Mouse (Mus musculus): Measurements from ENCODE around the gene Dnm3. TPM values are rescaled to one million over a fixed set of nuclear protein-coding genes. Genes with fewer than 3 reads are reported as not detected.

Gene Dnm3
- polyA plus RNA-seq, 1 experiment from 2014 or later = 67.6 TPM

DNA sequence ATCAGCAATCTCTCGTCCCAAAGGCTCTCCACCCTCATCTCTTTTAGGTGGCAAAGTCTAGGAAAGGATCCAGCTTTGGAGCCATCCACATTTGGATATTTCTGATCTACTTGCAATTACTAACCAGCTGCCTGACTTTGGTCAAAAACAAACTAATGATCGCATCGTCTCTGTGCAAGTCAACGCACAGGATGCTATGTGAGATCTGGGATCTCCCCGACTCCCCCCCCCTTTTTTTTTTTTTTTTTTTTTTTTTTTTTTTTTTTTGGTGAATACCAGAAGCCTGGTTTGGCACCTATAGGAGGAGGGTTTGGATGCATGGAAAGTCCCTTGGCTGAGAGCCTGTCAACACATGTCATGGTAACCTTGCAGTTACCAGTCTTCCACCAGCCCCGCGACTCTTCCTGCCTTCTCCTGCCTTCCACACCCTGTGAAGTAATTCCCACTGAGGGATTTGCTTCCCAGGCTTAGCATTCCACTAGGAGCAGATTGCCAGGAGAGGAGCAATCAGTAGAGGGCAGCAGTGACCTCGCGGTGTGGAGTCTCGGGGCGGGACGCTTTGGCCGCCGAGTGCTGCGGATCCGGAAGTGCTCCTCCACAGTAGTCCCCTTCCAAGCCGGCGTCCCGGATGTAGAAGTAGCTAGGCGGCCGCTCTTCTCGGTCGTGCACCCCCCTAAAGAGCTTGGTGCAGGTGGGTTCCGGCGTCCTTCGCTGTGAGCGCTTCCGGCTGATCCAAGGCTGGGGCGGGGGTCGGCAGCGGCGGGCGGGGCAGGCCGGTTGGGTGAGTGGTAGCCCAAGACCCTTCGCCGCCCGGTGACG lies 509.0 kb downstream of the Dnm3 start, which contains the start of gene Pigc:
Gene Pigc (plus strand): TSS at position 598 of the 819 bp plus-strand sequence.
- H3K4me3 ChIP-seq = peak within 1 kb of the TSS; percentile 81
- peak within 1 kb of the TSS; percentile 81 for H3K27ac ChIP-seq
- H3K4me2 ChIP-seq = peak within 1 kb of the TSS; percentile 67
- peak; percentile 100 for ATAC-seq (replicated peaks)
- peaks cover 17% of the 10 kb centered on the region for H3K4me1 ChIP-seq
- peak within 1 kb of the TSS; percentile 67 for H3K9ac ChIP-seq
- no peaks in the 10 kb centered on the region; the same call in 1 of the 2 replicates for H3K27me3 ChIP-seq (replicated peaks)
- no peaks in the 10 kb centered on the region for H3K9me3 ChIP-seq
- no peaks in the 10 kb centered on the region for H3K36me3 ChIP-seq (replicated peaks)
- WGBS = 4% methylated on average over 38 of the region's 38 CpGs

DNA sequence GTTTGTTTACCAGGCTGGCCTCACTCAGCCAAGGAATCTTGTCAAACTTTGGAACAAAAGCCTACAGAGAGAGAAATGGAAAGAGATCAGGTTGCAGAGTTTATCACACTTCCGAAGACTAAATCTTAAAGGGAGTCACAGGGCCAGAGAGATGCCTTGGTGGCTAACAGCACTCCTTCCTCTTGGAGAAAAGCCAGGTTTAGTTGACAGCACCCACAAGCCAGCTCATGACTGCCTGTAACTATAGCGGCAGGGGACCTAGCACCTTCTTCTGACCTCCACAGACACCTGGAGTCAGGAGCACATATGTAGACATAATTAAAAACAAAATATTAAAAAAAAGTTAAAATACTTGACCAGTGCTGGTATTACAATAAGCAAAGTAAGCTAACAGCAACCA lies 509.9 kb downstream of the Dnm3 start:
- H3K9ac ChIP-seq = no peak overlapping the region
- H3K9me3 ChIP-seq = no peaks in the 10 kb centered on the region
- H3K27ac ChIP-seq = no peak overlapping the region
- peaks cover 17% of the 10 kb centered on the region for H3K4me1 ChIP-seq
- H3K4me3 ChIP-seq = no peak overlapping the region
- no peak overlapping the region for H3K4me2 ChIP-seq
- ATAC-seq (replicated peaks) = no peak
- no peaks in the 10 kb centered on the region; the same call in 1 of the 2 replicates for H3K27me3 ChIP-seq (replicated peaks)
- H3K36me3 ChIP-seq (replicated peaks) = no peaks in the 10 kb centered on the region
- WGBS = 86% methylated on average over 2 of the region's 2 CpGs

DNA sequence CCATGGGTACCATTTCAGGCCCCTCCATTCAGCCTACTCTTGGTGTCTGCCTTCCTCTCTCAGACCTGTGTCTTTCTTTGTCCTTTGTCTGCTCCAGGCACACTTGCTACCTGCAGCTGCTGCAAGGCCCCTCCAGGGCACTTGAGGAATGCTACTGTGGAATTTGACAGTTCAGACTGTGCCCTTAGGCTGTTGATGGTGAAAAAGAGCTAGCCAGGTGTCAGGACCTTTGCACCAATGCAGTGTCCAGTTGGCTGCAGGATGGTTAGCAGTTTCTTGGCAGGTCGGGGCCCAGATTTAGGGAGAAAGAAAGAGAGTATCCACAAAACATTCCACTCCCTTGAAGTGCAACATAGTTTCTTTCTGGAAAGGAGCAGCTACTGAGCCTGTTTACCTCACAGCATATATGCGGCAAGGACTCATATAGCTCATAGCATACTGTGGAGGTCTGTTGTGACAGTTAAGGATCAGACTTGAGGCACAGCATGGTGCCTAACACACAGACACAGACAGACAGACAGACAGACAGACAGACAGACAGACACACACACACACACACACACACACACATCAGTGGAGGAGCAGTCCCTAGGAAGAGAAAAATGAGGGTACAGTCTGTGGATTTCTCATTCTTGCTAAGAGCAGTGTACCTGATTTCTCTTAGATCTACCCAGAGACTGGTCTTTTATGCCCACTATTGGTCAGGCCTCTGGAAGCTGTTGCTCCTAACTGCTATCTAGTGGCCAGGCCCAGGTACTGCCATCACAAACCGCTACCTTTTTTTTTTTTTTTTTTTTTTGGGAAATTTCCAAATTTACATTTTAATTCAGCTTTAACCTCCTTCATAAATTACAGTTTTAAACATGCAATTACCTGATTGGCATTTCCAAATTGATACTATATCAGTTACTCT lies 515.1 kb downstream of the Dnm3 start:
- no peaks in the 10 kb centered on the region for H3K4me1 ChIP-seq
- no peak overlapping the region for H3K4me3 ChIP-seq
- H3K27ac ChIP-seq = no peak overlapping the region
- no peak overlapping the region for H3K9ac ChIP-seq
- 61% methylated on average over 3 of the region's 3 CpGs for WGBS
- H3K4me2 ChIP-seq = no peak overlapping the region
- H3K27me3 ChIP-seq (replicated peaks) = no peaks in the 10 kb centered on the region; the same call in 1 of the 2 replicates
- no peaks in the 10 kb centered on the region for H3K36me3 ChIP-seq (replicated peaks)
- no peaks in the 10 kb centered on the region for H3K9me3 ChIP-seq
- peak; percentile 87 for ATAC-seq (replicated peaks)

DNA sequence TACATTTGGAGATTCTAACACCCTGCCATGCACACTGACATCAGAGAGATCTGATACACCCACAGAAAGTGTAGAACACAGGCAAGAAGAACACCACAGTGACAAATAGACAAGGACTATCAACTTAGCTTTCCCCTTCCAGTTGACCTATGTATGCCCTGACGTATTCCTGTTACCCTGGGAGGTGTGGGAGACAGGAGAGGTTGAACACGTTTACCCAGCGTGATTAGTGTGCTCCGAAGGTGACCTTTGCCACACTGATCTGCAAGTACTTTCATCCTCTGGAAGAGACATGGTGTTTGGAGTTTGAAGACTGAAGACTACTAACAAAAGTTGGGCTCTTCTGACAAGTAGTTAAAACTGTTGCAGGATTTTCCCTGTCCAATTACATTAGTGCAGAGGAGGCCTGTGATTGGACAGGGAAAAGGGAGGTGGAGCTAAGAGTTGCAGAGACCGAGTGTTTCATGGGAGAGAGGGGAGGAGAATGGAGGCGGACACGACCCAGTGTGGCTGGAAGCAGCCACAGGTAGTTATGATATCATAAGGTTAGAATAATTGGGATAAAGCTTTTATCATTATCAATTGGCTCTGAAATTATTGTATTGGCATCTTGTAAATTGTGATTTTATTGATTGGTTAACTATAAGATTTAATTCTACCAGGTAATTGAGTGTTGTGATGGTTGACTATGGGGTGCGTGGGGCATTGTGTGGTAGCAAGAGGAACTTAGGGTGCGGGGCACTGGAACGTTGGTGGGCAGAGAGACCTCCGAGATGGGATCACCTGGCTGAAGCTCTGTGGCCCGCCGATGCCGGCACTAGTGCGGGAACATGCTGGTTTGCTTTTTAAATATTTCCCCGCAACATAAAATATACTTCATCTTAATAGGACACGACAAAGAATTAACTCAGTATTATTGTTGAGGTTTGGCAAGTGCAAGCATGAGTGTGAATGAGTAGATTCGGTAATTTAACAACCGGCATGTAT lies 519.6 kb downstream of the Dnm3 start:
- Histone ChIP-seq H3K36me3 (replicated peaks) (no peaks in the 10 kb centered on the region), H3K27me3 (replicated peaks) (no peaks in the 10 kb centered on the region), H3K4me1 (no peaks in the 10 kb centered on the region), H3K27ac (no peak overlapping the region), H3K4me2 (no peak overlapping the region), H3K4me3 (no peak overlapping the region), H3K9me3 (no peaks in the 10 kb centered on the region), H3K9ac (no peak overlapping the region)
- no peak for ATAC-seq (replicated peaks)
- WGBS = 81% methylated on average over 19 of the region's 19 CpGs

DNA sequence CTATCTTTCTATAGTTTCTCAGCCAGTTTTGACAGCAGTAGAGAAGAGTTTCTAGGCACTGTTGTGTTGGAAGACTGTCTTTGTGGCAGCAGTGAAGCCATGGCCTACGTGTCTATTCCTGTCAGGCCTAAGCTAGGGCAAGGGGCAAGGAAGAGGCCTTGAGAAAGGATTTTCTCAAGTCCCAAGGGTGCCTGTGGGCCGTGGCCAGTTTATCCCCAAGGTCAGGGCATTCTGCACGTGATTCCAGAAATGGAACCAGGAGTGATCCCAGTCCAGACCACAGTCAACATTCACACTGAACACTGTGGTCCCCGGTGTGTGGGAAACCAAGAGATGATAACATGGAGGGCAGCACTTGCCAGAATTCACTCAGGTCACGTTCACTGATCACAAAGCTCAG lies 522.0 kb downstream of the Dnm3 start:
- H3K9me3 ChIP-seq = no peaks in the 10 kb centered on the region
- H3K27me3 ChIP-seq (replicated peaks) = no peaks in the 10 kb centered on the region
- H3K4me3 ChIP-seq = no peak overlapping the region
- H3K4me2 ChIP-seq = no peak overlapping the region
- H3K9ac ChIP-seq = no peak overlapping the region
- no peak overlapping the region for H3K27ac ChIP-seq
- ATAC-seq (replicated peaks) = no peak
- H3K4me1 ChIP-seq = no peaks in the 10 kb centered on the region
- WGBS = 74% methylated on average over 5 of the region's 5 CpGs
- no peaks in the 10 kb centered on the region for H3K36me3 ChIP-seq (replicated peaks)

DNA sequence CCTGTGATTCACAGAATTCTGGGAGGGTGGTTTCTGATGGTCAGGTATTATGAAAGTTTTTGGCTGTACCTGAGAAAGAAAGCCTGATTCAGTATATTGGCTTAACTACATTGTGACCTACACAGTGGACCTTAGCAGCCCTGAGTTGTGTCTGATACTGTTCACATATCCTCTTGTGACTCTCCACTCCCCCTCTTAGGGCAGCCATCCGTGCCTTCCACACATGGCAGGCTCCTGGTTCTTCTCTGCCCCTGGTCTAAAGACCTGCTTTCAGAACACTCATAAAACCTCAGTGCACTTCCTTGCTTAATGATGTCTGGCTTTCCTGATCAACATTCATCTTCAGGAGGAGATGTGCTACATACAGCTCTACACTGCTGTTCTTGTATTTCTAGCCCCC lies 525.2 kb downstream of the Dnm3 start:
- Histone ChIP-seq H3K9me3 (no peaks in the 10 kb centered on the region; the same call in 1 of the 2 replicates), H3K4me2 (no peak overlapping the region), H3K27me3 (replicated peaks) (no peaks in the 10 kb centered on the region), H3K4me3 (no peak overlapping the region), H3K27ac (no peak overlapping the region), H3K4me1 (no peaks in the 10 kb centered on the region), H3K9ac (no peak overlapping the region), H3K36me3 (replicated peaks) (no peaks in the 10 kb centered on the region)
- WGBS = 48% methylated on average over 1 of the region's 1 CpGs
- ATAC-seq (replicated peaks) = no peak

DNA sequence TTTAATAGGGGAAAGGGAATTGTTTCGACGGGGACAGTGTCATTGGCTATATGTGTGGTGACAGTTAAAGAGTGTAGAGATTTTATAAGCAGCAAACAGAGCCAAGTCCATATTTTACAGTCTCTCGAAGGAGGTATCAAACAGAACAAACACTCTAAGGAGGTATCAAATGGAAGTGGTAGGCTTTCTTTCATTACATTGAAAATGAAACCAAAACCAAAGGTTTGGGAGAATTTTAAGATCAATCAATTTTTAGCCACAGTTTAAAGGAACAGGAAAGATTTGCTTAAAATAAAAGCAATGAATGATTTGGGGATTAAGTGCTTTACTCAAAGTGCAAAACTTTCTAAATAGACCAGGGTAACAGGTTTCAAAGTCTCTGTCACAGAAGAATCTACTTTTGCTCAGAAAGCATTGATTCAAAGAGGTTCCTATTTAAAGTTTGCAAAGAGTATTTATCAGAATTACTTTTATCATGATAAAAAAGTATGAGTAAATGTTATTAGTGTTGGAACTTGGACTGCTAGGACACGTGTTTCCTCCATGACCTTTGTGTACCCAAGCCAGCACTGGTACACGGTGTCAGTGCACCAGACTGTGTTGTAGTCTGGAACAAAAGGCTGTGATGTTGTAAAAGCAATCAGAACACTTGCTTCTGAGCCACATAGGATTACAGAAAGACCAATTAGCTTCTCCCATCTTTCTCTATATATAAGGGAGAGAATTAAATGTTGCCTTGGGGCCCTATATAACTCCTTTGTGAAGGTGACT lies 526.6 kb downstream of the Dnm3 start:
- Histone ChIP-seq H3K4me1 (no peaks in the 10 kb centered on the region), H3K9ac (no peak overlapping the region), H3K36me3 (replicated peaks) (no peaks in the 10 kb centered on the region), H3K4me2 (no peak overlapping the region), H3K27me3 (replicated peaks) (no peaks in the 10 kb centered on the region), H3K9me3 (no peaks in the 10 kb centered on the region; the same call in 1 of the 2 replicates), H3K4me3 (no peak overlapping the region), H3K27ac (no peak overlapping the region)
- 80% methylated on average over 5 of the region's 5 CpGs for WGBS
- ATAC-seq (replicated peaks) = no peak

DNA sequence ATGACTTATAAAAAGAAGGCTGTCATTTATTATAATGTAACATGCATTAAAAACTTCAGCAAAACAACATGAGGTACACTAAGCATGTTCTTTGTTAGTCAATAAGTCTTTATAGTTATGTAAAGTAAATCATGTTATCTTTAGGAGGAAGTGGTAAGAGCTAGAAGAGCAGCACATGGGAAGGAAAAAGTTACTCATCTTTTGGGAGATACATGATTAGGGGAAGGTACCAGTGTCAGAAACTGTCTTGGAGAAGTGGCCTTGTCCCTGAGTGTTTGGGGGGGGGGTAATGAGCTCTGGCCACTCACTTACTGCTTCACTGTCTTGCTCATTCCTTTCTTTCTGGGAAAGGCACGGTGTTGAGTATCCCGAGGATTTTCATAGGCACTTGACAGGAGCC lies 535.8 kb downstream of the Dnm3 start:
- Histone ChIP-seq H3K9ac (no peak overlapping the region), H3K4me2 (no peak overlapping the region), H3K27me3 (replicated peaks) (no peaks in the 10 kb centered on the region), H3K27ac (no peak overlapping the region), H3K4me3 (no peak overlapping the region), H3K9me3 (no peaks in the 10 kb centered on the region), H3K36me3 (replicated peaks) (no peaks in the 10 kb centered on the region), H3K4me1 (no peaks in the 10 kb centered on the region)
- WGBS = 93% methylated on average over 2 of the region's 2 CpGs
- no peak for ATAC-seq (replicated peaks)

MicroRNA genes within 50 kb of the gene (microRNA counts, 519-probe panel; counts per million panel counts)
- microRNA mmu-miR-199a-3p = 3,436 counts per million, percentile 80 among the panel's probes with 10 or more counts
- 3,428 counts per million, percentile 79 among the panel's probes with 10 or more counts for microRNA mmu-miR-199a-5p
- microRNA mmu-miR-214 = 2,139 counts per million, percentile 25 among the panel's probes with 10 or more counts

Small RNAs within 50 kb of the gene (microRNA-seq; reads per million reads assigned to microRNA genes)
- gene Mir199a-2 = 4.6 reads per million, percentile 22 among the genes with 10 or more reads in this experiment
- gene Mir214 = 225 reads per million, percentile 62 among the genes with 10 or more reads in this experiment

Other genes starting within 250 kb of the Dnm3 start
- gene Mettl13, start 70.5 kb upstream of the Dnm3 start, polyA plus RNA-seq (2015; fragmentation: Nextera tagmentation; extraction: Ambion mirVana) = 18.2 and 20.8 TPM in 2 replicates
- gene Vamp4, start 92.5 kb upstream of the Dnm3 start, polyA plus RNA-seq (2015; fragmentation: Nextera tagmentation; extraction: Ambion mirVana) = 72.0 and 75.4 TPM in 2 replicates
- not detected in 2 replicates for gene Myoc, start 161.1 kb upstream of the Dnm3 start, polyA plus RNA-seq (2015; fragmentation: Nextera tagmentation; extraction: Ambion mirVana)
- not detected in 2 replicates for gene Myocos, start 180.2 kb upstream of the Dnm3 start, polyA plus RNA-seq (2015; fragmentation: Nextera tagmentation; extraction: Ambion mirVana)